Mouse (Mus musculus) stomach, embryonic 14.5 days (tissue): ENCODE data around the gene Mcrip1. TPM values are rescaled to one million over a fixed set of nuclear protein-coding genes. Genes with fewer than 3 reads are reported as not detected.
"Not testable (repeated sequence)": the region's sequence is repeated elsewhere in the genome, so short reads cannot be mapped to it uniquely, and the experiment has no call there.

Experiments used
- ATAC-seq: fragments of 200-750 bp; cut with Nextera tagmentation; 2 replicates; pipeline ENCODE4 v1.8.0; 2017; ENCODE audit warnings: low read depth, moderate TSS enrichment; ENCODE audit not compliant: insufficient number of reproducible peaks, insufficient read depth, low FRiP score
- H3K27ac ChIP-seq: fragments of 300-500 bp; sonication (generic); 2 replicates; pipeline ENCODE4 v1.5.1; 2014; ENCODE audit warnings: mild to moderate bottlenecking, low read length, moderate library complexity, mixed read lengths
- H3K27me3 ChIP-seq: fragments of 300-500 bp; sonication (generic); 2 replicates; pipeline ENCODE4 v1.6.1; 2014; ENCODE audit warnings: low read length, control low read depth, mixed read lengths; ENCODE audit not compliant: control insufficient read depth, insufficient read depth
- H3K36me3 ChIP-seq: fragments of 300-500 bp; sonication (generic); 2 replicates; pipeline ENCODE4 v1.6.1; 2014; ENCODE audit warnings: mild to moderate bottlenecking, control low read depth, low read length, moderate library complexity, mixed read lengths; ENCODE audit not compliant: control insufficient read depth, insufficient read depth
- H3K4me1 ChIP-seq: fragments of 300-500 bp; sonication (generic); 2 replicates; pipeline ENCODE4 v1.6.1; 2014; ENCODE audit warnings: low read length, control low read depth, mixed read lengths; ENCODE audit not compliant: control insufficient read depth, insufficient read depth
- H3K4me2 ChIP-seq: fragments of 300-500 bp; sonication (generic); replicated peaks from 2 replicates; pipeline ENCODE4 v1.6.1; 2014; ENCODE audit warnings: low read depth, low read length, control low read depth
- H3K4me3 ChIP-seq: fragments of 300-500 bp; sonication (generic); 2 replicates; pipeline ENCODE4 v1.5.1; 2014; ENCODE audit warnings: low read depth, low read length, control low read depth
- H3K9ac ChIP-seq: fragments of 300-500 bp; sonication (generic); replicated peaks from 2 replicates; pipeline ENCODE4 v1.6.1; 2014; ENCODE audit warnings: low read depth, mild to moderate bottlenecking, control low read depth, low read length, moderate library complexity, mixed read lengths
- H3K9me3 ChIP-seq: fragments of 300-500 bp; sonication (generic); 2 replicates; pipeline ENCODE4 v1.6.1; 2016; ENCODE audit warnings: low read depth, low read length, control low read depth; ENCODE audit not compliant: control insufficient read depth
- WGBS: fragments of 180-500 bp; shearing (Covaris S2); extraction: QIAGEN DNeasy Blood & Tissue Kit; methylation state at CpG from one replicate; pipeline ENCODE4 v1.1.7; 2014; 5-methylcytosine and 5-hydroxymethylcytosine counted together
- polyA plus RNA-seq: library from polyadenylated mRNA; unstranded; fragments of >200 nt; fragmentation: Nextera tagmentation; extraction: Ambion mirVana; gene quantifications from 2 replicates; pipeline ENCODE4 v1.2.1, GENCODE M21; 2014

Gene Mcrip1
- polyA plus RNA-seq, 1 experiment from 2014 or later = 239 TPM

DNA sequence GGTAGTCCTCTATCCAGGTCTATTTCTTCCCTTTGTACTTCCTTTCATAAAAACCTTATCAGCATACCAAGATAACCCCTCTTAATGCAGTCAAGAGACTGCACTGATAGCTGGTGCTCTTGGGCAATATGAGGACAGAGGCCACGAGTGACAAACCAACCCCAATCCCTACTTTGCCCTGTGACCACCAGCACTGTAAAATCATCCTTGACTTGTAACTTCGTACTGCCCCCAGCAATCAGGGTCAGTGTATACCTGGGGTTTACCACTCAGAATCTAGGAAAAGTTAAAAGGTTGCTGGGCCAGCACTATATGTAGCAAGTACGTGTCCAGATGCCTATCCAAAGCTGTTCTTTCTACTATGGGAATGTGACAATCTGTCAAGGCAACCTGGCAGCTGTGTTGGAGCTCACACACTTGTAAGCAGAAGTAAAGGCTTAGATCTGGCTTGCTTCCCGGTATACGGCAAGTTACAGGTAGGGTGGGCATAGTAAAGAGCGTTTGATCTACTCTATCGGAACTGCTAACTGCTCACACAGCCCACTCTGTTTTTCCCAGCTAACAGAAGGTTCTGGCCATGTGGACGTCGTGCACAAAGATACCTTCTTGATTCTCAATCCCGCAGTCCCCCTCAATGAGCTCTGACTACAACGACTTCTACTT is 22.4 kb upstream of the Mcrip1 start:
- 5% methylated on average over 11 of the region's 11 CpGs for WGBS
- Histone ChIP-seq H3K27ac (peak overlapping the region; percentile 84), H3K4me2 (peak overlapping the region; percentile 91), H3K27me3 (no peaks in the 10 kb centered on the region), H3K9me3 (no peaks in the 10 kb centered on the region), H3K9ac (peak overlapping the region; percentile 94), H3K36me3 (peaks cover 41% of the 10 kb centered on the region), H3K4me3 (peak overlapping the region; percentile 95), H3K4me1 (peaks cover 16% of the 10 kb centered on the region)
- ATAC-seq = no peak

DNA sequence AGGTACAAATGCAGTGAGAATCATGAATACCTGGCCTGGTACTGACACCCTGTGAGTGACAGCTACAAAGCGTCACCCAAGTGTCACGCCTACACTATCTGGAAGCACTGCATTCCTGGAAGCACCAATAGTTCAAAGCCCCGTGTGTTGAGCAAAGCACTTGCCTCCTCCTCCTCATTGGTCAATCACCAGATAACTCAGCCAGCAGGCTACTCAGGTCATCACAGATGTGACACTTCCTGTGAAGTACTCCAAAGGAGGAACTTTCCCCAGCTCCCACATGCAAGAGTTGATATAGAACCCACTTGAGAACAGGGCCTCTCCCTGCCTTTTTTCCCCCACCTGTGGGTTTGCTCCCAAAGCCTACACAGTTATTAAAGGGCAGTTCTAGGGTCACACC is 21.6 kb upstream of the Mcrip1 start:
- peaks cover 16% of the 10 kb centered on the region for H3K4me1 ChIP-seq
- peak overlapping the region; percentile 91 for H3K4me2 ChIP-seq
- no peak overlapping the region for H3K27ac ChIP-seq
- peak overlapping the region; percentile 95 for H3K4me3 ChIP-seq
- no peaks in the 10 kb centered on the region for H3K27me3 ChIP-seq
- peaks cover 48% of the 10 kb centered on the region for H3K36me3 ChIP-seq
- H3K9me3 ChIP-seq = no peaks in the 10 kb centered on the region
- no peak for ATAC-seq
- 70% methylated on average over 3 of the region's 3 CpGs for WGBS
- H3K9ac ChIP-seq = peak overlapping the region; percentile 94

DNA sequence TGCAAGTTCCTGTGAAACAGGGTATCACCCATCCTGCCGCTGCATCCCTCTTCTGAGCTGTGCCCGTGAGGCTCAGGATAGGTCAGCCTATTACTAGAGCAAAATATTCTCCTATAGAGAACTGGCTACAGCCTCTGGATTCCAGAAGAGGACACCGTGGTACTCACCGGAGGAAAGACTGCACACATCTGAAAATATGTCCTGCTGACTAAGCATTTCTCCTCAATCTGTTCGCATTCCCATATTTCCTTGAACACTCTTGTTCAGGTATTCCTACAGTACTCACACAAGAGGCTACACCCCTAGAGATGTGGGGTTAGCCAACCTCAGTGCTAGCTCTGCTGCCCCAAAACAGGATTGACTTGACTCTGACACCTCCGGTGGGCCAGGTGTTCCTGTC is 18.8 kb upstream of the Mcrip1 start:
- no peak for ATAC-seq
- Histone ChIP-seq H3K27me3 (no peaks in the 10 kb centered on the region), H3K4me2 (no peak overlapping the region), H3K27ac (no peak overlapping the region), H3K9me3 (no peaks in the 10 kb centered on the region), H3K36me3 (peaks cover 76% of the 10 kb centered on the region), H3K9ac (no peak overlapping the region), H3K4me3 (no peak overlapping the region), H3K4me1 (peaks cover 11% of the 10 kb centered on the region; the same call in 1 of the 2 replicates)
- 92% methylated on average over 6 of the region's 6 CpGs for WGBS

DNA sequence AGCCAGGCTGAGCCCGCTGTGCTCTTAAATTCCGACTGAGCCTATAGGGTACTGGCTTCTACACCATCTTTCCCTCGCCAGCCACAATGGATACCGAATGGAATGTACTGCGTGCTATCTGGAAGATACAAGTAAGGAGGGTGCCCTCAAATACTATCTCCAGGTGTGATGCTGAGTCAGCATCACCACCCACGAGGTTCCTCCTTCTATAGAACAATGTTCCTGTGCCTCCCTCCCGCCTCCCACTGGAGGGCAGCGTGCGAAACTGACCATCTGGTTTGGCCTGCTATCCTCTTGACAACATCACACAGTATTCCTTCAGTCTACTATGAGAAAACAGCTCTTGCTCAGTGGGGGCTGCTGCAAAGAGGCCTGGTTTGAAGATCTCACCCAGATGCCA is 15.6 kb upstream of the Mcrip1 start:
- H3K27ac ChIP-seq = no peak overlapping the region
- H3K27me3 ChIP-seq = no peaks in the 10 kb centered on the region
- no peaks in the 10 kb centered on the region for H3K4me1 ChIP-seq
- H3K4me2 ChIP-seq = no peak overlapping the region
- H3K36me3 ChIP-seq = peaks cover 93% of the 10 kb centered on the region
- no peak overlapping the region for H3K9ac ChIP-seq
- WGBS = 84% methylated on average over 9 of the region's 9 CpGs
- no peaks in the 10 kb centered on the region for H3K9me3 ChIP-seq
- ATAC-seq = no peak
- no peak overlapping the region for H3K4me3 ChIP-seq

DNA sequence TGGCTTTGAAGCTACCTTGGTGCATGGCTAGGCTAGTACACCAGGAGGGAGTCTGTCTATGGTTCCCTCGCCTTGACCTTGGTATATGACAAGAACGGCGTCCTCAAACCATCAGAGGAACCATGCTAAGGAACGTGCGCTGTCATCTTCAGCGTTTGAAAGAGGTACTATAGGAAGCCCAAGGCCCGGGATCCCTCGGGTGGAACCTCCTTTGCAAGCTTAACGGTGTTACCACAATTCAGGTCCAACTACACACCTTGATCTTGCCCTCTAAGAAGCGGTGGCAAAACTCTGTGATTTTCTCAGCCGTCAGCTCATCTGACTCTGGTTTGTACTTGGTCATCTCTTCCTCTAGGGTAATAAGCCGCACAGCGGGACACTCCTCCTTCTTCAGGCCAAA is 13.4 kb upstream of the Mcrip1 start:
- WGBS = 95% methylated on average over 13 of the region's 13 CpGs
- H3K27me3 ChIP-seq = no peaks in the 10 kb centered on the region
- H3K27ac ChIP-seq = no peak overlapping the region
- peaks cover 88% of the 10 kb centered on the region for H3K36me3 ChIP-seq
- no peak overlapping the region for H3K9ac ChIP-seq
- no peaks in the 10 kb centered on the region for H3K4me1 ChIP-seq
- H3K9me3 ChIP-seq = no peaks in the 10 kb centered on the region
- ATAC-seq = no peak
- H3K4me3 ChIP-seq = no peak overlapping the region
- no peak overlapping the region for H3K4me2 ChIP-seq

DNA sequence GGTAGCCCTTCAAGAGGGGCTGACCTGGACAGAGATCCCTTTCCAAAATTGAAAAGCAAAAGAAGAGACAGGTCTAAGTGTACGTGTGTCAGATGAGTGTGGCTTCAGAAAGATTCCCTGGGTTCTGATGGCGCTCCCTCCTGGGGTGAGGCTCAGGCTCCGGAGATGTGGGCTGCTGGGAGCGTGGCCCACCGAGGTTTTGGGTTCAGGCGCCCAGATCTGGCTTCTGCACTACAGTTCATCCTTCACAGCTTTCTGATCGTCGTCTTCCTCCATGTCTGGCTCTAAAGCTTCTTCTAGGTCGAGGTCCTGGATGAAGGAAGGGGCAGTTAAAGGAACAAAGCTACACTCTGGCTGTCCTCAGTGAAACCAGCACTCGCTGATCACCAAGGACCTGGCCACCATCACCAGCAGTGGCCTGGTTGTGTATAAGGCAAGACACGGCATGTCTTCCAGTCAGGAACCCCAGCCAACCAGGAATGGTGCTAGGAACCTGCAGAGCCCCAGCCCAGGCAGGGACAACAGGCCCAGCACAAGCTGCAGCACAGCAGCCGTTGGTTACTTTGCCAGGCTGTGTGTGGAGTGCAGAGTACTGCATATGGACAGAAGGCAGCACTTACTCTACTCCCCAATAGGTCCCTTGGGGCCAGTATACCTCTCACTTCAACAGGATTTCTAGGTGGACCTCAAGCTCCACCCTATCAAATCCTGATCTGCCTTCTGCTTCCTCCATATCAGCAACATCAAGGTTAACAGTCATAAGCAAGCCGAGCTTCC is 11.6 kb upstream of the Mcrip1 start:
- Histone ChIP-seq H3K9ac (no peak overlapping the region), H3K27ac (no peak overlapping the region), H3K36me3 (peaks cover 70% of the 10 kb centered on the region), H3K4me1 (no peaks in the 10 kb centered on the region), H3K4me2 (no peak overlapping the region), H3K9me3 (no peaks in the 10 kb centered on the region), H3K4me3 (no peak overlapping the region), H3K27me3 (no peaks in the 10 kb centered on the region)
- ATAC-seq = no peak
- WGBS = 91% methylated on average over 13 of the region's 13 CpGs

DNA sequence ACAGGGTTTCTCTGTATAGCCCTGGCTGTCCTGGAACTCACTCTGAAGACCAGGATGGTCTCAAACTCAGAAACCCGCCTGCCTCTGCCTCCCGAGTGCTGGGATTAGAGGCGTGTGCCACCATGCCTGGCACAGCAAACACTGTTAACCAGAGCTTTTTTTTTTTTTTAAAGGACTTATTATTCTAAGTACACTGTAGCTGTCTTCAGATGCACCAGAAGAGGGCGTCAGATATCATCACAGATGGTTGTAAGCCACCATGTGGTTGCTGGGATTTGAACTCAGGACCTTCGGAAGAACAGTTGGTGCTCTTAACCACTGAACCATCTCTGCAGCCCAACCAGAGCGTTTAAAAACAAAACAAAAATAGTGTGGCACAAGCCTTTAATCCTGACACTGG is 9.3 kb upstream of the Mcrip1 start:
- ATAC-seq, H3K27ac ChIP-seq, H3K4me1 ChIP-seq, H3K4me2 ChIP-seq, H3K9me3 ChIP-seq, H3K9ac ChIP-seq, H3K27me3 ChIP-seq, H3K4me3 ChIP-seq: not testable (repeated sequence)
- WGBS = 83% methylated on average over 6 of the region's 6 CpGs
- H3K36me3 ChIP-seq = peaks cover 47% of the 10 kb centered on the region

DNA sequence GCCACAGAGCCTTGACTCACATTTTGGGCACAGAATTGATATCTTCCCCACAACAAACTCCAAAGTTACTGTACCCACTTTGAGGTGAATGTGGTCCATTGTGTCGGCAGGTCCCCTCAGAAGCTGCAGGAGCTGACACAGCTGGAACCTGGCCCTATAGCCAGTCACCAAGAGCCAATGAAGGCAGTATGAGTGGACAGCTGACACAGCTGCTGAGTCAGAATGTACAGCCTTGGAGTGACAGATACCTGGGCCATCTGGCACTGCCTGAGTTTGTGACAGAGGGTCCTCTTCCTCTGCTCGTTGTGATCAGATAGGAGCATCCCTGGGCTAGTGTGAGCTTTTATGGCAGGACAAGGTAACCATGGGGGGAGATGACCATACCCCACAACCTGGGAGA is 5.7 kb upstream of the Mcrip1 start:
- ATAC-seq = no peak
- no peak overlapping the region for H3K9ac ChIP-seq
- peaks cover 12% of the 10 kb centered on the region for H3K36me3 ChIP-seq
- no peak overlapping the region for H3K4me3 ChIP-seq
- H3K4me2 ChIP-seq = no peak overlapping the region
- H3K27ac ChIP-seq = no peak overlapping the region
- no peaks in the 10 kb centered on the region for H3K9me3 ChIP-seq
- no peaks in the 10 kb centered on the region for H3K27me3 ChIP-seq
- peaks cover 2% of the 10 kb centered on the region; the same call in 1 of the 2 replicates for H3K4me1 ChIP-seq
- 74% methylated on average over 2 of the region's 2 CpGs for WGBS
